Mouse (Mus musculus) forebrain, embryonic 16.5 days (tissue): ENCODE measurements at regions not wholly inside any gene's neighbourhood (a gene's known extent, or its start where the extent isn't known, plus 50 kb on each side); places are given as distances from the start of the nearest gene placed in this dataset.

ENCODE experiments used
- ATAC-seq: fragments of 200-750 bp; cut with Nextera tagmentation; 2 replicates; pipeline ENCODE4 v1.8.0; 2017; ENCODE audit warnings: mild to moderate bottlenecking, moderate library complexity
- H3K27ac ChIP-seq: fragments of 300-500 bp; sonication (generic); 2 replicates; pipeline ENCODE4 v1.5.1; 2014; ENCODE audit warnings: low read length, control low read depth
- H3K27me3 ChIP-seq: fragments of 300-500 bp; sonication (generic); replicated peaks from 2 replicates; pipeline ENCODE4 v1.6.1; 2014; ENCODE audit warnings: low read length; ENCODE audit not compliant: control insufficient read depth, insufficient read depth
- H3K36me3 ChIP-seq: fragments of 300-500 bp; sonication (generic); 2 replicates; pipeline ENCODE4 v1.6.1; 2014; ENCODE audit not compliant: control insufficient read depth, insufficient read depth
- H3K4me1 ChIP-seq: fragments of 300-500 bp; sonication (generic); replicated peaks from 2 replicates; pipeline ENCODE4 v1.6.1; 2014; ENCODE audit warnings: low read length; ENCODE audit not compliant: control insufficient read depth, insufficient read depth
- H3K4me2 ChIP-seq: fragments of 300-500 bp; sonication (generic); 2 replicates; pipeline ENCODE4 v1.6.1; 2014; ENCODE audit warnings: mild to moderate bottlenecking, low read length, control low read depth
- H3K4me3 ChIP-seq: fragments of 300-500 bp; sonication (generic); replicated peaks from 2 replicates; pipeline ENCODE4 v1.5.1; 2014; ENCODE audit warnings: mild to moderate bottlenecking, low read length, control low read depth
- H3K9ac ChIP-seq: fragments of 300-500 bp; sonication (generic); replicated peaks from 2 replicates; pipeline ENCODE4 v1.6.1; 2014; ENCODE audit warnings: low read depth, low read length, control low read depth
- H3K9me3 ChIP-seq: fragments of 300-500 bp; sonication (generic); 2 replicates; pipeline ENCODE4 v1.6.1; 2016; ENCODE audit warnings: low read length; ENCODE audit not compliant: control insufficient read depth
- WGBS: fragments of 180-500 bp; shearing (Covaris S2); extraction: QIAGEN DNeasy Blood & Tissue Kit; methylation state at CpG from one replicate; pipeline ENCODE4 v1.1.7; 2014; 5-methylcytosine and 5-hydroxymethylcytosine counted together

DNA sequence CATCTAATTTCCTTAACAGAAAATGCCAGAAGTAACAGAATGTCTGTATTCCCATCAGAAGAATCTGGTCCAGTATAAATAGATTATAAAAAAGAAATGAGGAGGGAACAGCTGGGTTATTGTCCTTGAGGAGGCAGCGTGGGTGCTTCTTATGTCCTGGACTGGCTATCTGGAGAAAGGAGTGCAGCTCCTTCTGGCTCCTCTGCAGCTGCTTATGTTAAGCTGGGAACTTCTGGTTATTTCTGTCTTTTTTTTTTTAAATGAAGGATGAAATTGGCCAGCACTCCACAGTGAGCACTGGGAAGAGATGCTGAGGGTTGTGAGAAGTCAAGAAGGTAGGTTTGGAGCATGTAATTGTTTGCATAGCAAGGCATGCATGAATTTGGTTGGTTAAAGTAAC lies 441.5 kb downstream of the Ebf1 start:
- no peak overlapping the region for H3K9ac ChIP-seq
- H3K4me2 ChIP-seq = no peak overlapping the region
- ATAC-seq = no peak

DNA sequence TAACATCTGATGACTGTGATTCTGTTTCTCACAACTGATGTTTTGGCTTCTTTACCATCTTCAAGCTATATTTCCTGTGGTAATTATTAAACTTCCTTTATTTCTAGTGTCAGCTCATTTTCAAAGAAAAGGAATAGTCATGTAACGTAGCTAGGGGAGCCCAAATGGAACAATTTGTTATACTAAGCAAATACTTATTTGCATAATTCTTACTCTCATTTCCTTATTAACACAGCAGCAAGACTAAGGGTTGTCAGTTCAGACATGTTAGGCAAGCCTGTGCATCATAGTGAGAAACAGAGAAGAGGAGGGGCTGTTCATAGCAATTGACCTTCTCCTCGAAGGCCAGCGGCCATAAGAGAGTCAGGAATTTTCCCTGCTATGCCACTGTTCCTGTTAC lies 449.5 kb downstream of the Ebf1 start:
- WGBS = 72% methylated on average over 3 of the region's 3 CpGs
- no peak overlapping the region for H3K27ac ChIP-seq
- ATAC-seq = no peak
- H3K4me3 ChIP-seq = no peak overlapping the region
- no peaks in the 10 kb centered on the region for H3K4me1 ChIP-seq
- H3K4me2 ChIP-seq = no peak overlapping the region
- H3K9ac ChIP-seq = no peak overlapping the region
- no peaks in the 10 kb centered on the region for H3K27me3 ChIP-seq
- no peaks in the 10 kb centered on the region for H3K9me3 ChIP-seq
- no peaks in the 10 kb centered on the region for H3K36me3 ChIP-seq

More for the DNA sequence above, 441.5 kb downstream of the Ebf1 start:
- H3K9me3 ChIP-seq = no peaks in the 10 kb centered on the region
- no peak overlapping the region for H3K4me3 ChIP-seq
- peaks cover 8% of the 10 kb centered on the region for H3K4me1 ChIP-seq
- H3K36me3 ChIP-seq = no peaks in the 10 kb centered on the region
- no peaks in the 10 kb centered on the region for H3K27me3 ChIP-seq
- H3K27ac ChIP-seq = no peak overlapping the region
- WGBS = 87% methylated on average over 1 of the region's 1 CpGs

DNA sequence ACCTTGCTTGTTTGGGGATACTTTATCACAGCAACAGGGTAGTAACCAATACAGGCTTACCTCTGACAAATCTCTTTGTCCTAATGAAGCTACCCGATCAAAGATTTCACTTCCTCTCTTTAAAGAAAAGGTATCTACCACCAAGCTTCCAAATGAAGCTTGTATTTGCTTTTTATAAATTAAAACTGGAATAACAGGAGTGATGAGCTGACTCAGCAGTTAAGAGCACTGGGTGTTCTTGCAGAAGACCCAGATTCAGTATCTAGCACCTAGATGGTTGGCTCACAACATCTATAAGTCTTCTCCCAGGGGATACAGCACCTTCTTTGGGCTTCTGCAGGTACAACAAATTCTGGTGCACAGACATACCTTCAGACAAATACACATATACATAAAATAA lies 453.2 kb downstream of the Ebf1 start:
- no peaks in the 10 kb centered on the region for H3K36me3 ChIP-seq
- H3K9me3 ChIP-seq = no peaks in the 10 kb centered on the region
- H3K27ac ChIP-seq = no peak overlapping the region
- no peaks in the 10 kb centered on the region for H3K4me1 ChIP-seq
- H3K27me3 ChIP-seq = no peaks in the 10 kb centered on the region
- H3K4me2 ChIP-seq = no peak overlapping the region
- H3K9ac ChIP-seq = no peak overlapping the region
- WGBS = 88% methylated on average over 1 of the region's 1 CpGs
- ATAC-seq = no peak
- no peak overlapping the region for H3K4me3 ChIP-seq

DNA sequence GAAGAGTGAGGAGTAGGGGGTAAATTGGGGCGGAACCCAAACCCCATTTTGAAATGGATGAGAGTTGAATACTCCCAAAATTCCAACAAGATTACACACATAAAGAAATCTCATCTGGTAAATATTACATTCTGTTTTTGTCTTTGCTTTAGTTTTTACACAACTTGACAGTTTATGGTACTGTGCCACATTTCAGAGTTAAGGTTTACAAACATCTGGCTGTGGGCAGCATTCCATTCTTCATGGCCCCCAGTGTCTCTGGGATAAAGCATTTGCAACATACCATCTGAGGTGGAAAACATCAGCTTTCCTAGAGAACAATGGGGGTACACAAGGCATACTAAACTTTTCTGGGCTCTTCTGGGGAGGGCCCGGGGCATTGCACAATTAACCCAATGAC lies 454.1 kb downstream of the Ebf1 start:
- Histone ChIP-seq H3K4me3 (no peak overlapping the region), H3K36me3 (no peaks in the 10 kb centered on the region), H3K4me1 (no peaks in the 10 kb centered on the region), H3K27ac (no peak overlapping the region), H3K4me2 (no peak overlapping the region), H3K9me3 (no peaks in the 10 kb centered on the region), H3K9ac (no peak overlapping the region), H3K27me3 (no peaks in the 10 kb centered on the region)
- WGBS = 83% methylated on average over 2 of the region's 2 CpGs
- ATAC-seq = no peak

DNA sequence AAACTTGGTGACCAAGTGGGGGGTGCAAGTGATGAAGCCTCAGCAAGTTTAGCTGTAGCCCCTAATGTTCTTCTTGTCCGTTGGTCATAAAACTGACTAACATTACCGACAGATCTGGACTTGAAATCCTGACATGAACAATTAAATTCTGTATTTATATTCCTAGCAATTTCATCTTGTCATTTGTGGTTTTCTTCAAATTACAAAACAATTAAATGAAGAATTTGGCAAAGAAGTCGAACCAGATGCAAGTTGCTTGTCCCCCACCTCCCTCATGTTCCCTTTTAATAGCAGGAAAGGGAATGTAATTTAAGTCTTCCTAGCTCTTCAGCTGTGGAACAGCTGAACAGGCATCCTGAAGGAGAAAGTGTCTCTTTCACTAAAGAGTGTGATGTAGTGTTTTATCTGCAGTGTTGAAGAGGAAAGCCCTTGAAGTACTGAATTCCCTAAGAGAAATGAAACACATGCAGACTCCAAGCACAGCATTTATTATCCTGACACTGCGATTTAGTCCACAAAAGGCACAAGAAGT lies 467.5 kb downstream of the Ebf1 start:
- Histone ChIP-seq H3K4me3 (no peak overlapping the region), H3K9ac (no peak overlapping the region), H3K4me2 (no peak overlapping the region), H3K27me3 (no peaks in the 10 kb centered on the region), H3K36me3 (no peaks in the 10 kb centered on the region), H3K27ac (no peak overlapping the region), H3K4me1 (no peaks in the 10 kb centered on the region), H3K9me3 (no peaks in the 10 kb centered on the region)
- WGBS = 85% methylated on average over 4 of the region's 4 CpGs
- no peak for ATAC-seq

DNA sequence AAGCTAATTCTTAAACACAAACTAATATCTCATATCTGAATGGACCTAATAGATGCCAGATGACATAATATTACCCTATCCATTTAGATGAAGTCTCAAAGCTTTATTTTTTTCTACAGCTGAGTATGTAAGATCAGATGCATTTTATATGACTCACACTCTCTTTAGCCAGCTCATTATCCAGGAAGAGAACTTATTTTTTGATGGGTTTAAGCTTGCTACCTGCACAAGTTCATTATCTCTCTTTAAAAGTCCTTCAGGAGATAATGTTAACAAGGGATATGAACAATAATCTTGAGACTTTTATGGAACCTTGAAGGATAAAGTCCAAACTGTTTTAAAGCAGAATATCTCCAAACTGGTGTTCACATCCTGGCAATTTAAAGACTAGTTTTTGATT lies 468.0 kb downstream of the Ebf1 start:
- H3K27me3 ChIP-seq = no peaks in the 10 kb centered on the region
- no peak overlapping the region for H3K4me2 ChIP-seq
- no peaks in the 10 kb centered on the region for H3K36me3 ChIP-seq
- no peaks in the 10 kb centered on the region for H3K9me3 ChIP-seq
- H3K4me3 ChIP-seq = no peak overlapping the region
- ATAC-seq = no peak
- H3K9ac ChIP-seq = no peak overlapping the region
- H3K4me1 ChIP-seq = no peaks in the 10 kb centered on the region
- H3K27ac ChIP-seq = no peak overlapping the region

DNA sequence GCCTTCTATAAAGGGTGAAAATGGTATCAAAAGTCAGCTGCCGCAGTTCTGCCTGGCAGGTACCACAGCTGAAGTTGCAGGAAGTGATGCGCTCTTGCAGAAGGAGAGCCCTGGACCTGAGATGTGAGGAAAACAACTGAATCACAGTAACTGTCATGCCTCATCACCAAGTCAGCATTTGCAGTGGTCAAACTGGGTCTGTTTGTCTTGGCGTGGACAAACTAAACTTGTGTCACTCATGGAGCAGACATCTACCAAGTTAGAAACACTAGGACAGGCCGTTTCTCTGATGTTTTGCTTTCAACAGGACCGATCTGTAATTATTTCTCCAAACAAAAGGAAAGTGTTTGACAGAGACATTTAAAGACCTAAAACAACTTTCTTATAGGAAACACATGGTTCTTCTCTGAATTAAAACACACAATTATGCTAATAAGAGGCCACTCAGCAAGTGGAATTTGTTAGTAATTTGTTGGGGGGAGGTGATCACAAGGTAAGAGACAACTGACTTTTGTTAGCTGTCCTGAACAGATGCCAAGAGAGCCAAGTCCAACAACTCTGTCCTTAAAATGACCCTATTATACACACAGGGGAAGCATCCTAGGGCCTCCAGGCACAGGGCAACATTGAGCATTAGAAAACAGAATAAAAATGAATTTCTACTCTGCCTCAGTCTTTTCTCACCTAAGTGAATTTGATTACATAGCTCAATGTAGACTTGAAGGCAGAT lies 470.2 kb downstream of the Ebf1 start:
- H3K27me3 ChIP-seq = no peaks in the 10 kb centered on the region
- no peak overlapping the region for H3K27ac ChIP-seq
- no peak for ATAC-seq
- H3K36me3 ChIP-seq = no peaks in the 10 kb centered on the region
- WGBS = 64% methylated on average over 5 of the region's 5 CpGs
- H3K9ac ChIP-seq = no peak overlapping the region
- no peak overlapping the region for H3K4me2 ChIP-seq
- H3K4me1 ChIP-seq = no peaks in the 10 kb centered on the region
- H3K4me3 ChIP-seq = no peak overlapping the region
- H3K9me3 ChIP-seq = no peaks in the 10 kb centered on the region

DNA sequence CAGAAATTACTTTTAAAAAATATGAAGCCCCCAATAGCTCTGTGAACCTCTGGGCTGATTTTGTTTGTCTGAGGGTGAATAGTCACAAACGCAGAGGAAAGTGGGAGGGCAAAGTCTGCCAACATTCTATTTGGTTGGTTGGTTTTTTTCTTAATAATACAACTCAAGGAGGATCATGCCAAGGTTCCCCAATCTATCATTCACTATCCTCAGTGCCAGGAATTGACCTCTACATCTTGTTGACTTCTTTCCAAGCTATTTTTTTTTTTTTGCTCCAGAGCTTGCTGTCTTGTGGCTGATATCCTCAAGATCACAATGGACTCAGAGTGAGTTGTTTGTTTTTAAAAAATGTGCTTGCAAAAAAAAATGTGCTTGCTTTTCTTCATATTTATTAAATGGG lies 471.2 kb downstream of the Ebf1 start:
- H3K27me3 ChIP-seq = no peaks in the 10 kb centered on the region
- H3K4me1 ChIP-seq = no peaks in the 10 kb centered on the region
- no peak for ATAC-seq
- no peaks in the 10 kb centered on the region for H3K9me3 ChIP-seq
- H3K27ac ChIP-seq = no peak overlapping the region
- no peak overlapping the region for H3K4me2 ChIP-seq
- 73% methylated on average over 1 of the region's 1 CpGs for WGBS
- H3K36me3 ChIP-seq = no peaks in the 10 kb centered on the region
- H3K9ac ChIP-seq = no peak overlapping the region
- no peak overlapping the region for H3K4me3 ChIP-seq

DNA sequence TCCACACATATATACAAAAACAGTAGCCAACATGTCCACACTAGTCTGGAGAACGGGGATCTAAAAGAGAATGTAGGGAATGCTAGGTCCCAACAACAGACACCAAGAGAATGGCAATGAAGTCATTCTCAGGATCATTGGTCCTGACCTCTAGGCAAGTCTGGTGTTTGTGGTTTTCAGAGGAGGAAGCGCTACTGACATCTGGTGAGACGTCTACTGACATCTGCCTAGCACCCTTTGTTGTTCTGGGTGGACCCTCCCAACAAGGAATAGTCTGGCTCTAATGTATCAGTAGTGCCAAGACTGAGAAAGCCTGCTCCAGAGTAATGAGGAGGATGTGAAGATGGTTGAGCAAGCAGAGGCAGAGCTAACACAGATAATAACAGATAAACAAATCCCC lies 472.4 kb downstream of the Ebf1 start:
- H3K9me3 ChIP-seq = no peaks in the 10 kb centered on the region
- ATAC-seq = no peak
- 84% methylated on average over 3 of the region's 3 CpGs for WGBS
- no peak overlapping the region for H3K27ac ChIP-seq
- H3K4me3 ChIP-seq = no peak overlapping the region
- no peak overlapping the region for H3K9ac ChIP-seq
- no peak overlapping the region for H3K4me2 ChIP-seq
- no peaks in the 10 kb centered on the region for H3K4me1 ChIP-seq
- no peaks in the 10 kb centered on the region for H3K36me3 ChIP-seq
- H3K27me3 ChIP-seq = no peaks in the 10 kb centered on the region
